Mouse (Mus musculus): ENCODE measurements around the gene Slc7a1.

GRCm38 (mm10) chr5:148443734-148444133 lies 44.0 kb upstream of the Slc7a1 start:
- no peak for TF ChIP-seq EP300 (optimal IDR thresholded peaks at IDR 0.05)
- TF ChIP-seq CTCF (IDR thresholded peaks at IDR 0.05; ENCODE audit: low read depth): no peak

Measured in stomach, postnatal 0 days (tissue).